Mouse (Mus musculus) heart, postnatal 0 days (tissue): ENCODE results near the gene Gm40193. TPM values are rescaled to one million over a fixed set of nuclear protein-coding genes. Genes with fewer than 3 reads are reported as not detected.
A peak's percentile ranks its signal among the peaks of the same experiment; 100 is the strongest.
"Not testable (repeated sequence)": the region's sequence is repeated elsewhere in the genome, so short reads cannot be mapped to it uniquely, and the experiment has no call there.

Experiments used
- ATAC-seq: fragments of 200-750 bp; cut with Nextera tagmentation; 2 replicates; pipeline ENCODE4 v1.8.0; 2017; ENCODE audit warnings: low read depth, moderate number of reproducible peaks, moderate library complexity; ENCODE audit not compliant: insufficient read depth
- DNase-seq: peaks from one replicate; pipeline ENCODE4 v3.0.0-alpha.2; 2016; ENCODE audit warnings: low spot score
- H3K27ac ChIP-seq: fragments of 300-500 bp; sonication (generic); 2 replicates; pipeline ENCODE4 v1.5.1; 2014; ENCODE audit warnings: low read depth, mild to moderate bottlenecking
- H3K27me3 ChIP-seq: fragments of 300-500 bp; sonication (generic); 2 replicates; pipeline ENCODE4 v1.6.1; 2014; ENCODE audit warnings: low read length, mixed read lengths; ENCODE audit not compliant: control insufficient read depth, insufficient read depth
- H3K36me3 ChIP-seq: fragments of 300-500 bp; sonication (generic); replicated peaks from 2 replicates; pipeline ENCODE4 v1.6.1; 2014; ENCODE audit warnings: low read length, mixed read lengths; ENCODE audit not compliant: control insufficient read depth, insufficient read depth
- H3K4me1 ChIP-seq: fragments of 300-500 bp; sonication (generic); 2 replicates; pipeline ENCODE4 v1.6.1; 2014; ENCODE audit warnings: antibody characterized with exemption; ENCODE audit not compliant: control insufficient read depth, insufficient read depth
- H3K4me2 ChIP-seq: fragments of 300-500 bp; sonication (generic); 2 replicates; pipeline ENCODE4 v1.6.1; 2014; ENCODE audit warnings: low read depth, mild to moderate bottlenecking, low read length, moderate library complexity
- H3K4me3 ChIP-seq: fragments of 300-500 bp; sonication (generic); 2 replicates; pipeline ENCODE4 v1.5.1; 2014; ENCODE audit warnings: low read depth, low read length
- H3K9ac ChIP-seq: fragments of 300-500 bp; sonication (generic); replicated peaks from 2 replicates; pipeline ENCODE4 v1.6.1; 2014; ENCODE audit warnings: low read depth, low read length, mixed read lengths
- H3K9me3 ChIP-seq: fragments of 300-500 bp; sonication (generic); replicated peaks from 2 replicates; pipeline ENCODE4 v1.6.1; 2016; ENCODE audit warnings: low read length; ENCODE audit not compliant: control insufficient read depth
- CTCF ChIP-seq: IDR thresholded peaks from 2 replicates; pipeline ENCODE4 v1.5.1; 2016; ENCODE audit warnings: antibody characterized with exemption, control low read depth, low read depth
- EP300 ChIP-seq: IDR thresholded peaks from 2 replicates; pipeline ENCODE4 v1.6.1; 2016; ENCODE audit warnings: antibody characterized with exemption, low read depth
- WGBS: fragments of 180-500 bp; shearing (Covaris S2); extraction: QIAGEN DNeasy Blood & Tissue Kit; methylation state at CpG from one replicate; pipeline ENCODE4 v1.1.7; 2014; 5-methylcytosine and 5-hydroxymethylcytosine counted together
- polyA plus RNA-seq: library from polyadenylated mRNA; unstranded; fragments of >200 nt; fragmentation: Nextera tagmentation; extraction: Ambion mirVana; gene quantifications from 2 replicates; pipeline ENCODE4 v1.2.1, GENCODE M21; 2015
- total RNA-seq: library from RNA; depleted of rRNA; stranded (reverse); fragments of >200 nt; gene quantifications from 2 replicates; pipeline ENCODE4 v1.2.3, GENCODE M21; 2014; ENCODE audit warnings: low replicate concordance

The Gm40193 gene
- total and polyA plus RNA-seq, 2 experiments from 2014 or later, result not detected

- no peak for TF ChIP-seq EP300
- no peak for TF ChIP-seq CTCF
- H3K4me3 ChIP-seq, result peak overlapping the region; percentile 62
- no peaks in the 10 kb centered on the region for H3K9me3 ChIP-seq
- H3K36me3 ChIP-seq, result peaks cover 24% of the 10 kb centered on the region
- 0 out of 2 replicates have a peak, but pooled peaks have one; percentile 37 for ATAC-seq
- no peaks in the 10 kb centered on the region for H3K27me3 ChIP-seq
- DNase-seq, result no peak
- H3K4me1 ChIP-seq, result no peaks in the 10 kb centered on the region
- peak overlapping the region; percentile 73 for H3K9ac ChIP-seq
- peak overlapping the region; percentile 72 for H3K4me2 ChIP-seq
- H3K27ac ChIP-seq, result no peak overlapping the region; the same call in 1 of the 2 replicates
- 1% methylated on average over 12 of the region's 12 CpGs for WGBS
Measured at GRCm38 (mm10) chr11:70525726-70526125, 7.0 kb downstream of the Gm40193 start.

- Histone ChIP-seq H3K9ac (peak within 1 kb of the TSS; percentile 73), H3K4me1 (no peaks in the 10 kb centered on the region), H3K27me3 (no peaks in the 10 kb centered on the region), H3K4me2 (peak within 1 kb of the TSS; percentile 72), H3K9me3 (no peaks in the 10 kb centered on the region), H3K36me3 (peaks cover 24% of the 10 kb centered on the region), H3K27ac (no peak within 1 kb of the TSS; the same call in 1 of the 2 replicates), H3K4me3 (peak within 1 kb of the TSS; percentile 62)
- DNase-seq, result peak; percentile 99
- WGBS, result under 1% methylated on average over 25 of the region's 26 CpGs
- TF ChIP-seq CTCF (no peak), EP300 (0 out of 2 replicates have a peak, but pooled peaks have one; percentile 32)
- peak; percentile 95 for ATAC-seq
Measured at GRCm38 (mm10) chr11:70525184-70525678, 7.5 kb downstream of the Gm40193 start, which contains the start of gene Psmb6. Psmb6 (plus strand) TSS chr11:70525367.

GRCm38 (mm10) chr11:70524782-70525181 lies 8.0 kb downstream of the Gm40193 start:
- Histone ChIP-seq H3K36me3 (peaks cover 24% of the 10 kb centered on the region), H3K27me3 (no peaks in the 10 kb centered on the region), H3K4me3 (peak overlapping the region; percentile 62), H3K4me2 (peak overlapping the region; percentile 72), H3K27ac (no peak overlapping the region), H3K9ac (0 out of 2 replicates have a peak overlapping the region, but pooled peaks have one; percentile 42), H3K9me3 (no peaks in the 10 kb centered on the region), H3K4me1 (no peaks in the 10 kb centered on the region)
- WGBS, result 2% methylated on average over 8 of the region's 8 CpGs
- DNase-seq (no peak), ATAC-seq (peak; percentile 4; the same call in 1 of the 2 replicates)
- TF ChIP-seq CTCF (no peak), EP300 (no peak)

GRCm38 (mm10) chr11:70523306-70523989 lies 9.3 kb downstream of the Gm40193 start:
- WGBS, result 86% methylated on average over 8 of the region's 8 CpGs
- not testable (repeated sequence) for H3K4me1 ChIP-seq, DNase-seq, H3K27ac ChIP-seq, H3K27me3 ChIP-seq, H3K4me2 ChIP-seq, H3K9me3 ChIP-seq, H3K4me3 ChIP-seq, ATAC-seq, H3K9ac ChIP-seq
- peaks cover 24% of the 10 kb centered on the region for H3K36me3 ChIP-seq

- ATAC-seq, result peak; percentile 33
- no peaks in the 10 kb centered on the region for H3K9me3 ChIP-seq
- DNase-seq, result peak; percentile 31
- TF ChIP-seq CTCF (peak; percentile 25), EP300 (no peak)
- WGBS, result 8% methylated on average over 41 of the region's 41 CpGs
- H3K27ac ChIP-seq, result peak overlapping the region; percentile 70
- peak overlapping the region; percentile 31 for H3K4me3 ChIP-seq
- H3K36me3 ChIP-seq, result no peaks in the 10 kb centered on the region
- H3K4me1 ChIP-seq, result no peaks in the 10 kb centered on the region
- no peaks in the 10 kb centered on the region for H3K27me3 ChIP-seq
- peak overlapping the region; percentile 51 for H3K4me2 ChIP-seq
- H3K9ac ChIP-seq, result peak overlapping the region; percentile 61
Measured at GRCm38 (mm10) chr11:70520178-70520769, 12.5 kb downstream of the Gm40193 start.
